Mouse (Mus musculus): ENCODE data around the gene Sun1.

- TF ChIP-seq POLR2A (IDR thresholded peaks at IDR 0.05; ENCODE audit: insufficient read depth, low read length) = no peak
- TF ChIP-seq CTCF (IDR thresholded peaks at IDR 0.05; ENCODE audit: low read depth, low read length) = no peak
- no peak for TF ChIP-seq EP300 (IDR thresholded peaks at IDR 0.05; ENCODE audit: insufficient read depth, low read depth, low read length)
These were observed 50.8 kb downstream of the Sun1 start for GRCm38 (mm10) chr5:139251279-139251678.

All from ES-Bruce4 (cell line).